Mouse (Mus musculus) c-Kit-positive CD71-positive TER-119-positive erythroid progenitor cells, embryonic 14.5 days (primary cell): Measurements from ENCODE around the gene St6gal1.

ENCODE experiments used
- DNase-seq: peaks from one replicate; pipeline ENCODE4 v3.0.0-alpha.2; 2013; ENCODE audit warnings: low spot score

Gene St6gal1

GRCm38 (mm10) chr16:23251445-23251773 lies 26.9 kb downstream of the St6gal1 start:
- DNase-seq = no peak

- DNase-seq = no peak
Observed at GRCm38 (mm10) chr16:23253620-23254019, 29.1 kb downstream of the St6gal1 start.

- no peak for DNase-seq
Observed at GRCm38 (mm10) chr16:23254062-23254461, 29.5 kb downstream of the St6gal1 start.

- DNase-seq = no peak
Observed at GRCm38 (mm10) chr16:23256638-23257037, 32.1 kb downstream of the St6gal1 start.

GRCm38 (mm10) chr16:23258429-23258822 lies 33.9 kb downstream of the St6gal1 start:
- DNase-seq = no peak

- no peak for DNase-seq
Observed at GRCm38 (mm10) chr16:23258823-23259457, 34.4 kb downstream of the St6gal1 start.

GRCm38 (mm10) chr16:23259580-23259979 lies 35.0 kb downstream of the St6gal1 start:
- DNase-seq = no peak

- DNase-seq = no peak
Observed at GRCm38 (mm10) chr16:23262131-23262768, 37.7 kb downstream of the St6gal1 start.

- DNase-seq = no peak
Observed at GRCm38 (mm10) chr16:23262846-23263245, 38.3 kb downstream of the St6gal1 start.

GRCm38 (mm10) chr16:23264999-23265398 lies 40.5 kb downstream of the St6gal1 start:
- no peak for DNase-seq

- no peak for DNase-seq
Observed at GRCm38 (mm10) chr16:23265481-23265880, 40.9 kb downstream of the St6gal1 start.

- no peak for DNase-seq
Observed at GRCm38 (mm10) chr16:23266293-23266692, 41.8 kb downstream of the St6gal1 start.

GRCm38 (mm10) chr16:23266896-23267295 lies 42.4 kb downstream of the St6gal1 start:
- DNase-seq = no peak

- no peak for DNase-seq
Observed at GRCm38 (mm10) chr16:23268231-23268630, 43.7 kb downstream of the St6gal1 start.

GRCm38 (mm10) chr16:23269056-23269983 lies 44.8 kb downstream of the St6gal1 start:
- DNase-seq = no peak

- DNase-seq = no peak
Observed at GRCm38 (mm10) chr16:23269984-23270912, 45.7 kb downstream of the St6gal1 start.

- DNase-seq = no peak
Observed at GRCm38 (mm10) chr16:23270913-23271253, 46.3 kb downstream of the St6gal1 start.

- DNase-seq = no peak
Observed at GRCm38 (mm10) chr16:23271746-23272520, 47.4 kb downstream of the St6gal1 start.

- no peak for DNase-seq
Observed at GRCm38 (mm10) chr16:23272521-23273230, 48.1 kb downstream of the St6gal1 start.

GRCm38 (mm10) chr16:23274005-23274404 lies 49.5 kb downstream of the St6gal1 start:
- DNase-seq = no peak
